Mouse (Mus musculus) stomach, postnatal 0 days (tissue): ENCODE measurements around the gene Tmpo.

Source experiments
- CTCF ChIP-seq: IDR thresholded peaks from 2 replicates; pipeline ENCODE4 v1.5.1; 2016; ENCODE audit warnings: antibody characterized with exemption, low read depth, mild to moderate bottlenecking, moderate library complexity
- EP300 ChIP-seq: optimal IDR thresholded peaks from 2 replicates; pipeline ENCODE3; 2016; ENCODE audit warnings: antibody characterized with exemption

DNA sequence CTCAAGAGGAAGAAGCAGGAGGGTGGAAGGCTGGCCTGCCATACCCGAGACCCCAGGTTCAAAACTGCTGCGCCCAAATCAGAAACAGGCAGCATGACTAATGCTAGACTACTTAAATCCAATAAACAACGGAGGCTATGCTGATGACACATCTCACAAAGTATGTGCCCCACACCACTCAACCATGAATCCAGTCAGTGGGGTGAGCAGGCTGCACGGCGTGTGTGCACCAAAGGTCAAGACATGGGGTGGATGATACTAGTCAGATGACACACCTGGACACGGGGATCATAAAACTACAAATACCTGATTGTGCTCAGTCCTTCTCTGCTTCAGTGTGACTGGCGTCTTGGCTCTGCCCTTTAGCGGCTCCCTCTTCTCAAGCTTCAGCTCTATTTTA lies 22.7 kb downstream of the Tmpo start:
- no peak for TF ChIP-seq EP300
- no peak for TF ChIP-seq CTCF
